Mouse (Mus musculus) heart, postnatal 0 days (tissue): ENCODE results near the gene Stx11.

Experiments used
- CTCF ChIP-seq: IDR thresholded peaks from 2 replicates; pipeline ENCODE4 v1.5.1; 2016; ENCODE audit warnings: antibody characterized with exemption, control low read depth, low read depth
- EP300 ChIP-seq: IDR thresholded peaks from 2 replicates; pipeline ENCODE4 v1.6.1; 2016; ENCODE audit warnings: antibody characterized with exemption, low read depth

DNA sequence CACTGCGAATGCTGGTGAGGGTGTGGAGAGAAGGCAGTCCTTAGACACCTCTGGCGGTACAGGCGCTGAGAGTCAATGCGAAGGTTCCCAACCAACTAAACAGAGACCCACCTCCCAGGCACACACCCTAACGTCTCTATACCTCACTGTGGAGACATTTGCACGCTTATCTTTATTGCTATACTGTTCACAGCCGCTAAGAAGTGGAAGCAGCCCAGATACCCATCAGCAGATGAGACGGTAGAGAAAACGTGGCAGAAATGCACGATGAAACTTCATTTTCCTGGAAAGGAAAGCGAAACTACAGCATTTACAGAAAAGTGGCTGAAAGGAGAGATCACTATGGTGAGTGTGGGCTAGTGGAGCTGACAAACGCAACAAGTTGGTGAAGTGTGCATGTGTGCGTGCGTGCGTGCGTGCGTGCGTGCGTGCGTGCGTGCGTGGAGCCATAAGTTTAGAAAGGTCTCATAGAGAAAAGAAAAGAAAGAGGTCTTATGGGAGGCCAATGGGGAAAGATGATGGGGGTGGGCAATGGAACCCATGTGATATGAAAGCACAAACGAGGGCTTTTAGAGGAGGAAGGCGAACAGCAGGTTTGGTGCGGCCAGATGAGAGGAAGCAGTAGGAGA lies 29.4 kb upstream of the Stx11 start:
- TF ChIP-seq EP300 = no peak
- no peak for TF ChIP-seq CTCF
